Mouse (Mus musculus) heart, embryonic 15.5 days (tissue): Measurements from ENCODE around the gene Rogdi. TPM values are rescaled to one million over a fixed set of nuclear protein-coding genes. Genes with fewer than 3 reads are reported as not detected.

Experiments used
- ATAC-seq: fragments of 200-750 bp; cut with Nextera tagmentation; replicated peaks from 2 replicates; pipeline ENCODE4 v1.8.0; 2017; ENCODE audit warnings: low read depth, moderate TSS enrichment; ENCODE audit not compliant: insufficient number of reproducible peaks, insufficient read depth, low FRiP score
- H3K27ac ChIP-seq: fragments of 300-500 bp; sonication (generic); 2 replicates; pipeline ENCODE4 v1.5.1; 2015; ENCODE audit warnings: mild to moderate bottlenecking, inconsistent platforms
- H3K27me3 ChIP-seq: fragments of 300-500 bp; sonication (generic); 2 replicates; pipeline ENCODE4 v1.6.1; 2015; ENCODE audit warnings: inconsistent platforms
- H3K36me3 ChIP-seq: fragments of 300-500 bp; sonication (generic); 2 replicates; pipeline ENCODE4 v1.6.1; 2015; ENCODE audit warnings: mild to moderate bottlenecking, inconsistent platforms
- H3K4me1 ChIP-seq: fragments of 300-500 bp; sonication (generic); replicated peaks from 2 replicates; pipeline ENCODE4 v1.6.1; 2015; ENCODE audit warnings: inconsistent platforms
- H3K4me2 ChIP-seq: fragments of 300-500 bp; sonication (generic); 2 replicates; pipeline ENCODE4 v1.6.1; 2015; ENCODE audit warnings: inconsistent platforms, mild to moderate bottlenecking, moderate library complexity
- H3K4me3 ChIP-seq: fragments of 300-500 bp; sonication (generic); 2 replicates; pipeline ENCODE4 v1.5.1; 2015; ENCODE audit warnings: mild to moderate bottlenecking, inconsistent platforms
- H3K9ac ChIP-seq: fragments of 300-500 bp; sonication (generic); 2 replicates; pipeline ENCODE4 v1.6.1; 2015; ENCODE audit warnings: mild to moderate bottlenecking, inconsistent platforms
- H3K9me3 ChIP-seq: fragments of 300-500 bp; sonication (generic); replicated peaks from 2 replicates; pipeline ENCODE4 v1.6.1; 2016; ENCODE audit warnings: inconsistent platforms
- WGBS: fragments of 180-500 bp; shearing (Covaris S2); methylation state at CpG from one replicate; pipeline ENCODE4 v1.1.7; 2015; ENCODE audit warnings: mixed read lengths; 5-methylcytosine and 5-hydroxymethylcytosine counted together
- polyA plus RNA-seq: library from polyadenylated mRNA; unstranded; fragments of >200 nt; fragmentation: Nextera tagmentation; extraction: Ambion mirVana; gene quantifications from 2 replicates; pipeline ENCODE4 v1.2.1, GENCODE M21; 2015

Rogdi gene
- polyA plus RNA-seq, 1 experiment from 2014 or later: 46.9 TPM

- no peak overlapping the region for H3K4me3 ChIP-seq
- 89% methylated on average over 12 of the region's 12 CpGs for WGBS
- no peak overlapping the region for H3K27ac ChIP-seq
- H3K36me3 ChIP-seq: no peaks in the 10 kb centered on the region
- H3K9ac ChIP-seq: no peak overlapping the region
- no peak for ATAC-seq
- H3K4me1 ChIP-seq: peaks cover 2% of the 10 kb centered on the region
- no peaks in the 10 kb centered on the region for H3K27me3 ChIP-seq
- H3K9me3 ChIP-seq: no peaks in the 10 kb centered on the region
- H3K4me2 ChIP-seq: no peak overlapping the region
Observed at GRCm38 (mm10) chr16:4984717-4985116, 28.6 kb downstream of the Rogdi start.

GRCm38 (mm10) chr16:4979755-4980380 lies 33.5 kb downstream of the Rogdi start:
- Histone ChIP-seq H3K27ac (no peak overlapping the region), H3K27me3 (no peaks in the 10 kb centered on the region), H3K9ac (no peak overlapping the region), H3K4me1 (peaks cover 20% of the 10 kb centered on the region), H3K4me3 (no peak overlapping the region), H3K9me3 (no peaks in the 10 kb centered on the region), H3K4me2 (no peak overlapping the region), H3K36me3 (no peaks in the 10 kb centered on the region)
- no peak for ATAC-seq
- WGBS: 76% methylated on average over 4 of the region's 4 CpGs

- Histone ChIP-seq H3K4me3 (no peak overlapping the region), H3K27ac (peak overlapping the region; percentile 80), H3K36me3 (no peaks in the 10 kb centered on the region), H3K4me2 (peak overlapping the region; percentile 30; the same call in 1 of the 2 replicates), H3K9ac (no peak overlapping the region), H3K4me1 (peaks cover 20% of the 10 kb centered on the region), H3K9me3 (no peaks in the 10 kb centered on the region), H3K27me3 (no peaks in the 10 kb centered on the region)
- peak; percentile 77 for ATAC-seq
- WGBS: 35% methylated on average over 5 of the region's 5 CpGs
Observed at GRCm38 (mm10) chr16:4978275-4979051, 34.9 kb downstream of the Rogdi start.

GRCm38 (mm10) chr16:4976180-4976579 lies 37.2 kb downstream of the Rogdi start:
- 65% methylated on average over 2 of the region's 2 CpGs for WGBS
- H3K36me3 ChIP-seq: no peaks in the 10 kb centered on the region
- H3K27me3 ChIP-seq: no peaks in the 10 kb centered on the region
- no peak overlapping the region for H3K27ac ChIP-seq
- H3K9ac ChIP-seq: no peak overlapping the region
- H3K4me3 ChIP-seq: no peak overlapping the region
- peaks cover 26% of the 10 kb centered on the region for H3K4me1 ChIP-seq
- H3K4me2 ChIP-seq: no peak overlapping the region
- H3K9me3 ChIP-seq: no peaks in the 10 kb centered on the region
- no peak for ATAC-seq

GRCm38 (mm10) chr16:4974521-4974920 lies 38.8 kb downstream of the Rogdi start:
- Histone ChIP-seq H3K27me3 (no peaks in the 10 kb centered on the region), H3K9me3 (no peaks in the 10 kb centered on the region), H3K9ac (no peak overlapping the region), H3K4me1 (peaks cover 21% of the 10 kb centered on the region), H3K36me3 (no peaks in the 10 kb centered on the region), H3K4me3 (no peak overlapping the region), H3K4me2 (no peak overlapping the region), H3K27ac (no peak overlapping the region)
- 81% methylated on average over 5 of the region's 5 CpGs for whole genome bisulfite sequencing
- no peak for ATAC-seq

- Histone ChIP-seq H3K27me3 (no peaks in the 10 kb centered on the region), H3K4me1 (0 out of 2 replicates have a peak, but pooled peaks cover 6% of the 10 kb centered on the region), H3K36me3 (no peaks in the 10 kb centered on the region), H3K4me2 (no peak overlapping the region), H3K27ac (0 out of 2 replicates have a peak overlapping the region, but pooled peaks have one; percentile 4), H3K9me3 (no peaks in the 10 kb centered on the region), H3K4me3 (no peak overlapping the region), H3K9ac (no peak overlapping the region)
- WGBS: 44% methylated on average over 4 of the region's 4 CpGs
- no peak for ATAC-seq
Observed at GRCm38 (mm10) chr16:4971626-4972025, 41.7 kb downstream of the Rogdi start.

GRCm38 (mm10) chr16:4969055-4969843 lies 44.1 kb downstream of the Rogdi start:
- Histone ChIP-seq H3K36me3 (no peaks in the 10 kb centered on the region), H3K27ac (no peak overlapping the region), H3K27me3 (no peaks in the 10 kb centered on the region), H3K9me3 (no peaks in the 10 kb centered on the region), H3K4me1 (peaks cover 13% of the 10 kb centered on the region), H3K9ac (no peak overlapping the region), H3K4me2 (no peak overlapping the region), H3K4me3 (no peak overlapping the region)
- ATAC-seq: no peak
- WGBS: 71% methylated on average over 5 of the region's 5 CpGs

- H3K9me3 ChIP-seq: no peaks in the 10 kb centered on the region
- no peaks in the 10 kb centered on the region for H3K27me3 ChIP-seq
- H3K4me1 ChIP-seq: peaks cover 14% of the 10 kb centered on the region
- no peak overlapping the region for H3K4me3 ChIP-seq
- no peak overlapping the region for H3K9ac ChIP-seq
- no peak overlapping the region for H3K4me2 ChIP-seq
- 71% methylated on average over 3 of the region's 3 CpGs for WGBS
- ATAC-seq: no peak
- H3K36me3 ChIP-seq: no peaks in the 10 kb centered on the region
- no peak overlapping the region for H3K27ac ChIP-seq
Observed at GRCm38 (mm10) chr16:4968426-4968825, 44.9 kb downstream of the Rogdi start.

- Histone ChIP-seq H3K4me1 (peaks cover 19% of the 10 kb centered on the region), H3K27ac (no peak overlapping the region), H3K4me3 (peak overlapping the region; percentile 100; the same call in 1 of the 2 replicates), H3K9me3 (no peaks in the 10 kb centered on the region), H3K4me2 (peak overlapping the region; percentile 89; the same call in 1 of the 2 replicates), H3K36me3 (no peaks in the 10 kb centered on the region; the same call in 1 of the 2 replicates), H3K9ac (no peak overlapping the region), H3K27me3 (no peaks in the 10 kb centered on the region)
- 87% methylated on average over 8 of the region's 8 CpGs for WGBS
- ATAC-seq: no peak
Observed at GRCm38 (mm10) chr16:4965392-4966129, 47.8 kb downstream of the Rogdi start.

- 0 out of 2 replicates have a peak, but pooled peaks have one; percentile 2 for ATAC-seq
- Histone ChIP-seq H3K4me1 (peaks cover 19% of the 10 kb centered on the region), H3K4me2 (peak overlapping the region; percentile 89), H3K27ac (peak overlapping the region; percentile 86), H3K36me3 (no peaks in the 10 kb centered on the region; the same call in 1 of the 2 replicates), H3K4me3 (peak overlapping the region; percentile 100), H3K9ac (peak overlapping the region; percentile 94), H3K9me3 (no peaks in the 10 kb centered on the region), H3K27me3 (no peaks in the 10 kb centered on the region)
- WGBS: 18% methylated on average over 13 of the region's 13 CpGs
Observed at GRCm38 (mm10) chr16:4964731-4965391, 48.5 kb downstream of the Rogdi start.
